9 mouse cellular contexts compared by ENCODE assay signal in the genomic region with DNA sequence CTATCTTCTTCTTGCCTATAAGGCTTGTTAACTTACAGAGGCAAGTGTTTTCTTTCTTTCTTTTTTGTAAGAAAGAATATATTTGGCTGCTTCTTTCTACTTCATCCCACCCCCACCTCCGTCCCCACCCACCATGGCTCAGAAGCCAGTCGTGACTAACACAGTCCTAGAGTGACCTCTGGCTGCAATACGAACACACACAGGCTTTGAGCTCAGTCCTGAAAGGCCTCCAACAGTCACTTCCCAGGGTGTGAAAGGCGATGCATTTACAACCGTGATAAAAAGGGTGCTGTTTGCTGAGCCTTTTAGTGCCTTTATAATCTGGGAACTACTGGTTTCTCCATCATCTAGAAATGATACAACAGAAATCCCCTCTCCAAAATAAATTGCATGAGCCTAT. TPM values are rescaled to one million over a fixed set of nuclear protein-coding genes. Genes with fewer than 3 reads are reported as not detected.
DNase-seq lines count a peak whose midpoint lies in the region; ATAC-seq lines count a peak whose summit lies in the region.
"Had no signal": no experiment of that assay in that cellular context is flagged by ENCODE, and none has a peak within 500 bp of the region (broad histone marks: within the 10 kb centered on the region; RNA-seq: fewer than 3 reads in every experiment).

No protein-coding gene starts in this region.

- no peaks in the 10 kb centered on the region for H3K9me3 ChIP-seq in heart, embryonic 11.5 days (replicated peaks; ENCODE audit: control insufficient read depth, low read length)
- H3K9me3 ChIP-seq in hindbrain, embryonic 10.5 days = no peaks in the 10 kb centered on the region
- no peaks in the 10 kb centered on the region for H3K9me3 ChIP-seq in liver, embryonic 12.5 days (replicated peaks)
- H3K9me3 ChIP-seq: liver, embryonic 13.5 days had no signal

- H3K27ac ChIP-seq in heart, embryonic 11.5 days (ENCODE audit: low read depth, low read length) = no peak overlapping the region
- peak overlapping the region; percentile 40; the same call in 1 of the 2 replicates for H3K27ac ChIP-seq in hindbrain, embryonic 10.5 days
- H3K27ac ChIP-seq in liver, embryonic 12.5 days = no peak overlapping the region
- H3K27ac ChIP-seq: liver, embryonic 13.5 days had no signal

- H3K9ac ChIP-seq in heart, embryonic 11.5 days (ENCODE audit: low read depth, low read length) = no peak overlapping the region
- no peak overlapping the region for H3K9ac ChIP-seq in liver, embryonic 12.5 days
- H3K9ac ChIP-seq: liver, embryonic 13.5 days had no signal

- H3K4me1 ChIP-seq in heart, embryonic 11.5 days (ENCODE audit: control insufficient read depth, insufficient read depth, low read length) = no peaks in the 10 kb centered on the region
- 0 out of 2 replicates have a peak, but pooled peaks cover 3% of the 10 kb centered on the region for H3K4me1 ChIP-seq in hindbrain, embryonic 10.5 days (replicated peaks)
- H3K4me1 ChIP-seq in liver, embryonic 12.5 days = no peaks in the 10 kb centered on the region
- H3K4me1 ChIP-seq: liver, embryonic 13.5 days had no signal

- H3K4me2 ChIP-seq in heart, embryonic 11.5 days = no peak overlapping the region
- peak overlapping the region; percentile 47; the same call in 1 of the 2 replicates for H3K4me2 ChIP-seq in liver, embryonic 12.5 days

- no peak overlapping the region for H3K4me3 ChIP-seq in heart, embryonic 11.5 days (ENCODE audit: low read depth, low read length)
- H3K4me3 ChIP-seq in hindbrain, embryonic 10.5 days = no peak overlapping the region
- H3K4me3 ChIP-seq in liver, embryonic 12.5 days = no peak overlapping the region

- H3K27me3 ChIP-seq in heart, embryonic 11.5 days (ENCODE audit: control insufficient read depth, insufficient read depth, low read length) = no peaks in the 10 kb centered on the region
- H3K27me3 ChIP-seq in hindbrain, embryonic 10.5 days (ENCODE audit: insufficient read depth, poor library complexity, severe bottlenecking) = no peaks in the 10 kb centered on the region
- no peaks in the 10 kb centered on the region for H3K27me3 ChIP-seq in liver, embryonic 12.5 days (replicated peaks)
- H3K27me3 ChIP-seq: liver, embryonic 13.5 days had no signal

- no peaks in the 10 kb centered on the region for H3K36me3 ChIP-seq in heart, embryonic 11.5 days (ENCODE audit: control insufficient read depth, insufficient read depth, low read length)
- peaks cover 8% of the 10 kb centered on the region; the same call in 1 of the 2 replicates for H3K36me3 ChIP-seq in hindbrain, embryonic 10.5 days
- H3K36me3 ChIP-seq in liver, embryonic 12.5 days = no peaks in the 10 kb centered on the region
- H3K36me3 ChIP-seq: liver, embryonic 13.5 days had no signal

- ATAC-seq in heart, embryonic 11.5 days (replicated peaks; ENCODE audit: insufficient number of reproducible peaks, low FRiP score, low TSS enrichment) = no peak
- no peak for ATAC-seq in liver, embryonic 12.5 days

- 18% methylated on average over 5 of the region's 5 CpGs for WGBS in heart, embryonic 11.5 days (ENCODE audit: insufficient replicate concordance)
- 17% methylated on average over 5 of the region's 5 CpGs for WGBS in hindbrain, embryonic 10.5 days
- 14% methylated on average over 5 of the region's 5 CpGs for WGBS in liver, embryonic 12.5 days (ENCODE audit: insufficient replicate concordance)

- peak; percentile 31 to 44 for DNase-seq in heart, adult 18-20 months
- peak; percentile 71 for DNase-seq in adipocyte (ENCODE audit: low spot score)
- DNase-seq in fibroblast of lung, adult 2 months (ENCODE audit: low read depth) = peak; percentile 26
- no peak for DNase-seq in hindbrain, embryonic 10.5 days (ENCODE audit: low spot score)
- DNase-seq in retina, embryonic 14.5 days (ENCODE audit: low spot score) = peak; percentile 70
- no peak for DNase-seq in ovary, postnatal 36 days (ENCODE audit: low spot score)
- DNase-seq: liver, embryonic 13.5 days had no signal

RNA-seq across cellular contexts. Expression of a gene that starts 49.4 kb away (rescaled TPM):
- total RNA-seq in heart, adult 18-20 months (2021) = not detected
- polyA plus RNA-seq in heart, embryonic 11.5 days (2014; fragmentation: Nextera tagmentation; extraction: Ambion mirVana) = not detected in 2 replicates
- not detected in 2 replicates for polyA plus RNA-seq in hindbrain, embryonic 10.5 days (2016; fragmentation: Nextera tagmentation; extraction: Ambion mirVana)
- polyA plus RNA-seq in liver, embryonic 12.5 days (2016; fragmentation: Nextera tagmentation; extraction: Ambion mirVana) = not detected in 2 replicates
- polyA plus RNA-seq: liver, embryonic 13.5 days had no signal

Comparison
In these comparisons a context has a peak if more than half of its experiments do, and no peak if none do; other contexts are left out.
1. DNase-seq: peak in heart, adult 18-20 months (2 of 2), adipocyte (single experiment), fibroblast of lung, adult 2 months (single experiment) and retina, embryonic 14.5 days (single experiment); none in hindbrain, embryonic 10.5 days (single experiment) and ovary, postnatal 36 days (single experiment).